Mouse (Mus musculus) CD4-positive, CD25-positive, alpha-beta regulatory T cell, adult 2 months (primary cell): ENCODE measurements at regions not wholly inside any gene's neighbourhood (a gene's known extent, or its start where the extent isn't known, plus 50 kb on each side); places are given as distances from the start of the nearest gene placed in this dataset.

Source experiments
- DNase-seq: peaks from one replicate; pipeline ENCODE4 v3.0.0-alpha.2; 2012; ENCODE audit warnings: low read depth, low spot score

GRCm38 (mm10) chr10:8020916-8021705 lies 65.1 kb upstream of the Tab2 start:
- DNase-seq = no peak

- no peak for DNase-seq
These were observed 64.1 kb upstream of the Tab2 start for GRCm38 (mm10) chr10:8020113-8020512.

GRCm38 (mm10) chr10:8018229-8019026 lies 62.4 kb upstream of the Tab2 start:
- no peak for DNase-seq

DNA sequence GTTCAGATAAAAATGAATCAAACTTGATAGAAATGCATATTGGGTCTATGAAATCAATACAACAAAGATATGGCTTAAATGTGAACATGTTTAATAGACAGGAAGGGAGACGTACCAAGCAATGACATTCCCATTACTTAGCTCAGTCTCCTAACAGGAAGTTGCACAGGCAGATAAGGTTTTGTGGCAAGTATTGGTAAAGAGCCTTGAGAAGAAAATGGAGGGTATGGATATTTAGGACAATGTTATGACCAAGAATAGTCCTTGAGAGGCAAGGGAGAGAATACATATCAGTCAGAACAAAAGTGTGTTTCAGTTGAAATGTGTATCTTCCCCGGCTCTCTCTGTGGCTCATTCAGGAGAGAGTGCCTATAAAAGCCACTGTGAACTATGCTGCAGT lies 60.7 kb upstream of the Tab2 start:
- DNase-seq = no peak

GRCm38 (mm10) chr10:8011744-8012143 lies 55.7 kb upstream of the Tab2 start:
- DNase-seq = no peak

- no peak for DNase-seq
These were observed 55.1 kb upstream of the Tab2 start for GRCm38 (mm10) chr10:8011138-8011537.

DNA sequence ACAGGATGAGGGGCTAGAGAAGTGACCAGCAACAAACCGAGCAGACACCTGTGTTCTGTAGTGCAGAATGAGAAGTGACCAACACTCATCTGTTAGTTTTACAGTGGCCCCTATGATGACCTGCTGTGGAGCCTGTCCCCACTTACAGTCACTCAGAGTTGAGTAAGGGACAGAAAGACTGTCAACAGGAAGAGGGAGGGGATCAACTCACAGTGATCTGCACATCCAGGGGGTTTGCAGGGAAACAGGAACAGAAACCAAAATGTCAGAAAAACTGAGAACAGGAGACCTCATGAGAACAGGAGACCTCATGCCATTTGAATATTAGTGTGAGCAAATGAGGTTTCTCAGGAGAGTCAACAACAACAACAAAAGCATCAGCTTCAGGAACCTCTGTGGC lies 53.8 kb upstream of the Tab2 start:
- DNase-seq = no peak

- DNase-seq = no peak
These were observed 51.9 kb upstream of the Tab2 start for GRCm38 (mm10) chr10:8007990-8008368.

DNA sequence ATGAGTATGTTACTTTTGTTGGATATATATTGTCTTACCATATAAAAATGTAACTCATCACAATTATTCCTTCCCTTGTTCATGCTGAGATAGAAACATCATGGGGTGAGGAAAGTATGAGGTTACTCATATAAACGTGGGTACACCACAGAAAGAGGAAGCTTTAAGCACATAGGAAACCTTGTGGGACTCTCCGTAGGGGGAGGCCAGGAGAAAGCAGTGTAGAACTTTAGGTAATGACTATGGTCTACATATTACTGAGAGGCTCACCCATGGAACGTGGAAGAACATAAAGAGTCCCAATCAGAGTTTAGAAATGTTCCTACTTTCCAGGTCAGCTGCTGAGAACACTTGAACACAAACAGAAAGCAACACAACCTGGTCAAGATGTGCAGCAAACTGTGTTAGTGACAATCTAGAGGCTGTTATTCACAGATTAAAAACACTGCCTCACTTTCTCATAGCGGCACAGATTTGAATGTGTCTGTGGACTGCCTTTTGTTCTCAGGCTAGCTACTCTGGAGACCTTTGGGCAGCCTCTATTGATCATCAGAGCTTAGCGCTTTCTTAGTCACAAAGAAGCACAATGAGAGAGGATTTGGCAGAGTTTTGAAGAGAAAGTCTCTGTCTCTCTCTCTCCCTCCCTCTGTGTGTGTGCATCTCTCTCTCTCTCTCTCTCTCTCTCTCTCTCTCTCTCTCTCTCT lies 51.4 kb upstream of the Tab2 start:
- DNase-seq = no peak
